Mouse (Mus musculus) heart, adult 10 weeks (tissue): ENCODE results near the gene Cxcl16. TPM values are rescaled to one million over a fixed set of nuclear protein-coding genes. Genes with fewer than 3 reads are reported as not detected.

ENCODE experiments used
- polyA plus RNA-seq: library from polyadenylated mRNA; stranded (reverse); fragments of 350-450 nt; fragmentation: Illumina TruSeq; extraction: RNeasy Lipid Tissue Mini Kit (QIAGEN cat#74804); gene quantifications from one replicate; pipeline ENCODE4 v1.2.3, GENCODE M21; 2014; ENCODE audit warnings: low read depth, low replicate concordance

Gene Cxcl16
- 12.2 TPM for polyA plus RNA-seq

DNA sequence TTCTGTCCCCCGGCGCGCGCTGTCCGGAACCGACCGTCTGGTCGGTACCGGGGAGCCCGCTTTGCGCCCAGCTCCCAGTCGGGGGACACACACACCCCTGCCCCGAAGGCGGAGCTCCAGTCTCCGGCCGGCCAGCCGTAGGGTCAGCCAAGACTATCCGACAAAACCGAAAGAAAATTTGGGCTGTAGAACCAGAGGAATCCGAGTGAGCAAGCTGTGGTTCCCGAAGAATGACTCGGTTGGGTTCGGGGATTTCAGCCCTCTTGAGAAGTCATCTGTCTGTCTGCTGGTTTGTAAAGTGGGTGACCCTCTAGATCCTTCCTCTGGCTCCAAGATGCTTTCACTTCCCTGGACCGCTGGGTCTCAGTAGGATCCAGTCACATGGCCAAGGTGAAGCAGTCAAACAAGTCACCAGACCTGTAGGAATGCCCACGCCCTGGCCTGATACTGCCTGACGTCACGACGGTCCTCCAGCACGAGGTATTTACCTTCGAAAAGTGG lies at the start of gene Cxcl16:
Gene Cxcl16, minus strand, starts transcription at position 384 of the 501 bp plus-strand sequence.

DNA sequence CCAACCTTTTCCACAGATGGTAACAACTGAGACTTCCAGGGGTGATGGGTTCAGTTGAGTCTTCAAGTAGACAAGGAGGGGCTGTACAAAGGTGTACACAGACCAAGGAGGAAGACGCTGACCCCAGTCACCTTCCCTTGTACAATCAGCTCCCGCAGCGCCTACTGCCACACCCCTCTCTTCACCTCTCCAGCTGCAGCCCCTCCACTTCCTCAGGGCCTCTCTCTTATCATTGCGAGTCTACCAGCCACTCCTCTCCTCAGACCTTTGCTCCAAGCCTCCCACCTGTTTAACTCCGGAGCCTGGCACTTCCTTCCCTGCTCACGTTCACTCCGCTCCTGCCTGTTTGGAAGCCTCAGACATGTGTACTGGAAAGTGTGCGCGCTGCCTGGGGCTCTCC lies 45.2 kb upstream of the Cxcl16 start, which contains the start of gene Tm4sf5:
Gene Tm4sf5, plus strand, starts transcription at position 275 of the 400 bp plus-strand sequence.

DNA sequence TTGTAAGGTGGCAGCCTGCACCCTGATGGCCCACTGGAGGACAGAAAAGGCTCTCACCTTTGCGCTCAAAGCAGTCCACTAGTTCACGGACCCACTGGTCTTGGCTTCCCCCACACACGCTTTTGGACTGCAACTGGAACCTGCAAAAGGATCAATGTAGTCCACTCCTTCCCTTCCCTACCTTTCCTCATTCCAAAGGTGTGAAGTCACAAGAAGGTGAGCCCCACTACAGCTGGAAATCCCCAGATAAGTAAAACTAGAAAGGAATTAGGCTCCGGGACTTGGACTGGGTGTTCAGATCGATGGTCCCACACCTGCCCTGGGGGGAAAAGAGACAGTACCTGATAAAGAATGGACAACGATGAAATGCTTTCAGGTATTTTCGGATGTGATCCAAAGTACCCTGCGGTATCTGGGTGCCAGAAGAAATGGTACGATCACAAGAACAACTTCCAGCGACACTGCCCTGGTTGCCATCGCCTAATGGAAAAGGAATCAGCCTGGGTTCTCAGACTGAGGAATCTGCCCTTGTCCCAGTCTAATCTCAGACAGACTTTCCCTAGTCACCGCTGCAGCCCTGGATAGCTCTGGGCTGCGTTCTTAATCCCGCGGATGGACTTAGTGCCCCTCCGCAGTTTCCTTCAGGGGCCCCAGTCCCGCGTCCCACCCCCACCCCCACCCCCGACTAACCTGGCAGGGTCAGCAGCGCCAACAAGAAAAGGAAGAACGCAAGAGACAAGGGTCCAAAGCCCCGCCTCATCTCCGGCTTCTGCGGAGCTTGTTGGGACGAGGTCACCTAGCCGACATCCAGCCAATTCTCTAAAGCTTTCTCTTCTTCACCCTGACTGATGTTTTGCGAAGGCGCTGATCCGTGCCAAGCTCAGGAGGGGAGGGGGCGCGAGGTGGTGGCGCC lies 840 bp downstream of the Cxcl16 start, which contains the start of gene Zmynd15:
Gene Zmynd15, plus strand, starts transcription at position 746 of the 913 bp plus-strand sequence.

DNA sequence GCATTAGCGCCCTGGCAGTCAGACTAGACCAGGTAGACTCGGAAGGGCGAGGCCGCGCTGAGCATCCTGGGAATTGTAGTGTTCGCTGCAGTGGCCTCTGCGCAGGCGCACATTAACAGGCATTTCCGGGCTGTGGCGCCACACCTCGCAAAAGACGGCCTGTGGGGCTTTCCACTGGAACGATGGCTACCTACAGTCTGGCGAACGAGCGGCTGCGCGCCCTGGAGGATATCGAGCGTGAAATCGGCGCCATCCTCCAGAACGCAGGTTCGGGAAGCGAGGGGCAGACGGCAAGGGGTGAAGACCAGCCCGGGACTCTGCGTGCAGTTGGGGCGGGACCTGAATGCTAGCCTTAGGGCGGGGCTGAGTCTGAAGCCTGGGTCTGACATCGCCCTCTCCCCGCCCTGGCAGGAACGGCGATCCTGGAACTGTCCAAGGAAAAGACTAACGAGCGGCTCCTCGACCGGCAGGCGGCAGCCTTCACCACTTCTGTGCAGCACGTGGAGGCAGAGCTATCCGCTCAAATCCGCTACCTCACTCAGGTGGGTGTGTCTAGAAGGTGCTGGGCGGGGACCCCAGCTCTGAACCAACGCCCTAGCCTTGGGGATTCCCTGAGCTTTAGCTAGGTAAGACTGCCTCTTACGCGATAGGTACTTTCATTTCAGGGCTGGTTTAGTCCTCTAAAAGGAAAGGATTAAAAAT lies 7.8 kb downstream of the Cxcl16 start, which contains the start of gene Med11:
Gene Med11, plus strand, starts transcription at position 123 of the 702 bp plus-strand sequence.

DNA sequence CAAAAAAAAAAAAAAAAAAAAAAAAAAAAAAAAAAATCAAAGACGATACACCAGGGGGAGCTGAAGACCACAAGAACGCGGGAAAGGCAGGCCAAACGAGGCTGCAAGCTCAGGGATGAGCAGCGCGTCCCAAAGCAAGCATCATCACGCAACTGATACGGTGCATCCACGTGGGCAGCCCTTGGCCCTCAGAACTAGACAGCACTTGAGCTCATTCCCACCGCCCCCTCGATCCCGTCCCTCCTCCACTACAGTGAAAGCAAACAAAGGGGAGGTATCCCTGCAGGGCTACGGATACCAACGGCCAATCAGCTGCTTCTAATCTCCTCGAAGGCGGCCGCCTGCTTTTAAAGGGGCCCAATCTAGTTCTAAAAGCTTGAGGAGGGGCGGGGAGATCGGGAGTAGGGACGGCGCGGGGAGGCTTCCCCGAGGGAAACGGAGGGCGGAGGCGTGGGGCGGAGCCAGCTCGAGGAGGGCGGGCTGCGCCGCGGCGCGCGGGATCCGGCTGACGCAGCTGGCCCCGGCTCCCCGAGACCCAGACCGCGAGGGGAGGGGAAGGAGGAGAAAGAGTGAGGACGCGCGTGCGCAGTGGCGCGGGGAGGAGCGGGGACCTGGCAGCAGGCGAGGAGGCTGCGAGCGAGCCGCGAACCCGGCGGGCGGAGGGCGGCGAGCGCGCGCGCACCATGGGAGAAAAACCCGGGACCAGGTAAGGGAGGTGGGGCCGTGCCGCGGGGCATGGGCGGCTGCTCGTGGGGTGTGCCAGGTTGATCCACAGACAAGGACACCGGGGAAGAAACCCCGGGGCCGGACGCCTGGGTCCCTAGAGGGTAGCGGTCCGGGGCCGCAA lies 27.5 kb downstream of the Cxcl16 start, which contains the start of gene Arrb2:
Gene Arrb2, plus strand, starts transcription at position 588 of the 847 bp plus-strand sequence.

DNA sequence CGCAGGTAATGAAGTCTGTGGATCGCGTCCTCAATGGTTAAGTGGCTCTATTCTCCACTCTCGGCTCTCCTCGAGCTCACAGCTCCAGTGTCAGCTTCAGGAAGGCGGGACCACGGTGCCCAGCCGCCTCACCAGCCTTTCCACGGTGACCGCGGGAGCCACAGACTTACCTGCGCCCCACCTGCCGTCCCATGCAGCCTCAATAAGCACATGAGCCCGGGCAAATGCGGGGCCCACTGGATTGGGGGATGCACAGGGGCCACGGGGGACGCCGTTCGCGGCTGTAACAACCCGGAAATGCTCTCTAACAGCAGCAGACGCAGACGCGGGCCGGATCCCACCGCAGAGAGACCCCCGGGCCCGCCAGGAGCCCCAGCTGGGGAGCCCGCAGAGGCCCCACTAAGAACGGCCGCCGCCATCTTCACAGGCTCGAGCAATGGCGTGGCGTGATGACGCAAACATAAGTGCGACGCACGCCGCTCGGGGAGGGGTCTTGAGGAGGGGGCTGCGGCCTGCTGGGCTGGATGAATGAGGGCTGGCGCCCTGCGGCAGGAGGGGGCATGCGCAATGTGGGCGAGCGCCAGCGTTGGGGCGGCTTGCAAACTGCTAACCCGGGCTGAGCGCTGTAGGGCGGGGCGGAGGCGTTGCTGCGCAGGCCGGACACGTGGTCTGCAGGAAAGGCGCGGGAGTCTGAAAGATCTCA lies 50.0 kb downstream of the Cxcl16 start, which contains the start of gene Pelp1:
Gene Pelp1, minus strand, starts transcription at position 438 of the 703 bp plus-strand sequence.

Other genes with a start within 250 kb of the Cxcl16 start
- 0.71 TPM for gene Slc16a11, start 247.2 kb downstream of the Cxcl16 start, polyA plus RNA-seq
- 3.4 TPM for gene Slc16a13, start 238.9 kb downstream of the Cxcl16 start, polyA plus RNA-seq
- gene Bcl6b, start 230.2 kb downstream of the Cxcl16 start, polyA plus RNA-seq: 15.9 TPM
- gene 0610010K14Rik, start 222.1 kb downstream of the Cxcl16 start, polyA plus RNA-seq: 37.6 TPM
- gene Gm21988, start 220.2 kb downstream of the Cxcl16 start, polyA plus RNA-seq: 4.5 TPM
- 154 TPM for gene Rnasek, start 220.1 kb downstream of the Cxcl16 start, polyA plus RNA-seq
- gene Alox12, start 204.6 kb downstream of the Cxcl16 start, polyA plus RNA-seq: 4.5 TPM
- not detected for gene Alox12e, start 137.4 kb downstream of the Cxcl16 start, polyA plus RNA-seq
- 0.84 TPM for gene Alox15, start 108.0 kb downstream of the Cxcl16 start, polyA plus RNA-seq
- gene Pelp1, start 50.0 kb downstream of the Cxcl16 start, polyA plus RNA-seq: 13.6 TPM
- gene Arrb2, start 27.3 kb downstream of the Cxcl16 start, polyA plus RNA-seq: 15.8 TPM
- gene Med11, start 8.1 kb downstream of the Cxcl16 start, polyA plus RNA-seq: 9.5 TPM
- gene Zmynd15, start 551 bp downstream of the Cxcl16 start, polyA plus RNA-seq: 2.3 TPM
- gene Tm4sf5, start 45.3 kb upstream of the Cxcl16 start, polyA plus RNA-seq: 4.7 TPM
- gene Vmo1, start 54.6 kb upstream of the Cxcl16 start, polyA plus RNA-seq: not detected
- not detected for gene Gltpd2, start 59.2 kb upstream of the Cxcl16 start, polyA plus RNA-seq
- gene Psmb6, start 65.4 kb upstream of the Cxcl16 start, polyA plus RNA-seq: 275 TPM
- not detected for gene Gm40193, start 73.0 kb upstream of the Cxcl16 start, polyA plus RNA-seq
- gene Pld2, start 80.1 kb upstream of the Cxcl16 start, polyA plus RNA-seq: 7.4 TPM
- 34.3 TPM for gene Mink1, start 102.9 kb upstream of the Cxcl16 start, polyA plus RNA-seq
- not detected for gene 4930544D05Rik, start 155.9 kb upstream of the Cxcl16 start, polyA plus RNA-seq
- not detected for gene Chrne, start 159.2 kb upstream of the Cxcl16 start, polyA plus RNA-seq
- not detected for gene Gp1ba, start 179.1 kb upstream of the Cxcl16 start, polyA plus RNA-seq
- gene Rnf167, start 187.3 kb upstream of the Cxcl16 start, polyA plus RNA-seq: 66.5 TPM
- 630 TPM for gene Slc25a11, start 187.5 kb upstream of the Cxcl16 start, polyA plus RNA-seq
- 286 TPM for gene Pfn1, start 194.7 kb upstream of the Cxcl16 start, polyA plus RNA-seq
- 1,559 TPM for gene Eno3, start 197.2 kb upstream of the Cxcl16 start, polyA plus RNA-seq
- 134 TPM for gene Spag7, start 209.4 kb upstream of the Cxcl16 start, polyA plus RNA-seq
- 29.5 TPM for gene Camta2, start 228.1 kb upstream of the Cxcl16 start, polyA plus RNA-seq
- gene Inca1, start 240.2 kb upstream of the Cxcl16 start, polyA plus RNA-seq: 11.4 TPM
- gene Kif1c, start 240.6 kb upstream of the Cxcl16 start, polyA plus RNA-seq: 315 TPM